Mouse (Mus musculus): ENCODE measurements around the gene Mfsd9.

Mfsd9 gene

GRCm38 (mm10) chr1:40790324-40791141 lies at the start of gene Mfsd9:
TSS of gene Mfsd9 (minus strand) at chr1:40790687.
- peak; percentile 96 for DNase-seq

DNA sequence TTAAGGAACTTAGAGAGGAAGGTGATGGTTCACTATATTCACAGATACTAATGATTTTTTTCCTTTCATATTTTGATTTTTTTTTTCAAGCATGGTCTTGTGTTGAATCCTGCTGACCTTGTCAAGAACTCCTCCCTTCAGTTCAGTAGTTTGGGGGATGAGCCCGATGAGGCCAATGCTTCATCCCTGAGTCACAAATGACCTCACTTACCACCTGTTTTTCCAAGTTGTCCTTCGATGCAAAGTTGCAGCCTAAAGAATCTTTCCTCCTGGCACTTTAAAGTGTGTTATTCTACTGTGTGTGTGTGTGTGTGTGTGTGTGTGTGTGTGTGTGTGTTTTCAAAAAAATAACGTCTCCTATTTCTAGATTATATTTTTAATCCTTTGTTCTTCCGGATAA lies 45.0 kb upstream of the Mfsd9 start:
- no peak for DNase-seq

DNA sequence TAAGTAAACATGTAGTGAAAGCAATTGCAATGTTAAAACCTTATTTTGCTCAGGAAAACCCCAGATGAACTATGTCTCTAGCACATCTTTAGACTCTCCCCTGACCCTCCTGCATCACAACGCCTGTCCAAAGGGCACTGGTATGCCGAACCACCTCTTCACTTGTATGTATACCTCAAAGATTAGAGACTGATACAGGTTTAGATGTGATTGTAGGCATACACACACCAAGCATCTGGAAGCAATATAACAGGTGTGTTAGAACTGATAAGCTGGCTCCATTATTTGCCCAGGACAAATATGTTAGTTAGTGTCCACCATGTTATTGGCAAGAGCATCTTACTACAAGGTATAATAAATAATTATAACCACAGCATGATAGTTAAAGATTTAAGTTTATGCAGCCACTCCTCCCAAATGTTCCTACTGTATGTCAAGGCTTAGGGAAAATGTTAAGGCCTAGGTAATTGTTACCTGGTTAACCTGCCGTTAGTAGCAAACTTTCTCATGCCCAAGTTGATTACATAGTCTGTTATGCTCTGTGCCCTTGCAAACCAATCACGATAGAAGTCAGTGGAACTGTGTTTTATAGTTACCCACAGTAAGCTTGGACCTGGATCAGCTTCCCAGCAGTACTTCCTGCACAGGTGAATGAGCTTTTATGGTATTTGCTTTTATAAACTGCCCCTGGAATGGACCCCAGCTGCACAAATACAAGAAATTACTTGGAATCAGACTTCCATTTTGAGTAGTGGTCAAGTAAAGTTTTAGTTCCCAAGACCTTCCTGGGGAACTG lies 40.4 kb upstream of the Mfsd9 start:
- no peak for DNase-seq

- DNase-seq, result no peak
Observed at GRCm38 (mm10) chr1:40829213-40829914, 38.9 kb upstream of the Mfsd9 start.

GRCm38 (mm10) chr1:40825826-40826225 lies 35.3 kb upstream of the Mfsd9 start:
- DNase-seq, result no peak

DNA sequence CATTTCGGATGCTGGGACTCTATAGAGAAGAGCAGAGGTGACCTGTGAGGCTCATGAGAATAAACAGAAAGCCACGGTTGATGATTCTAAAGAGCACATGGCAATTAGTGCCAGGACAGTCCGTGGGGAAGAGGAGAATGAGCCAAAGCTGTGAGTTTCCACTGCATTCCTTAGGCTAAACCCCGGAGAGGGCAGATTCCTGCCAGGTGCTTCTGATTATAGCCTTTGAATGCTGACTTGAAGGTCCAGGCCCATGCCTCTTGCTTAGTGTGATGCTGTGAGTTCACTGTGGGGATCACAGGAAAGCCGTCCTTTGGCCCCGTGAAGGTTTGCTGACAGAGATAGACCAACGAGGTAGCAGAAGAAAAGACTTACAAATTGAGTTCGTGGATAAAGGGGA lies 34.4 kb upstream of the Mfsd9 start:
- DNase-seq, result no peak

DNA sequence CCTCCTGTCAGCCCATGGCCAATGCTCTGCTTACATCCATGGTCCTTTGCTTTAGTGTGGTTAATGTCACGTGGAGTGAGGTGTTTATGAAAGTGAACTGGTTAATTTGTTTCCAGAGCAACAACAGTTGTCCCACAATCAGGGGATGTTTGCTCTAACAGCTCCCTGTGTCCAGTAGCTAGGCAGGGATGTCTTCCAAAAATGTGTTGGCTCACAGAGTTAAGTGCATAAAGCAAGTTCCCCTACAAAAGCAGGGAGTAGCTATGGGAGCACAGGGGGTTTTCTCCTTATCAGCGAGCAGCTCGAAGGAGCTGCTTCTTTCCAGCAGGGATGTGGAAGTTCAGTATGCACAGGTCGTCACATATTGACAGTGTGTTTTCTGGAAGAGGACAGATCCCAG lies 34.0 kb upstream of the Mfsd9 start:
- DNase-seq, result no peak

DNA sequence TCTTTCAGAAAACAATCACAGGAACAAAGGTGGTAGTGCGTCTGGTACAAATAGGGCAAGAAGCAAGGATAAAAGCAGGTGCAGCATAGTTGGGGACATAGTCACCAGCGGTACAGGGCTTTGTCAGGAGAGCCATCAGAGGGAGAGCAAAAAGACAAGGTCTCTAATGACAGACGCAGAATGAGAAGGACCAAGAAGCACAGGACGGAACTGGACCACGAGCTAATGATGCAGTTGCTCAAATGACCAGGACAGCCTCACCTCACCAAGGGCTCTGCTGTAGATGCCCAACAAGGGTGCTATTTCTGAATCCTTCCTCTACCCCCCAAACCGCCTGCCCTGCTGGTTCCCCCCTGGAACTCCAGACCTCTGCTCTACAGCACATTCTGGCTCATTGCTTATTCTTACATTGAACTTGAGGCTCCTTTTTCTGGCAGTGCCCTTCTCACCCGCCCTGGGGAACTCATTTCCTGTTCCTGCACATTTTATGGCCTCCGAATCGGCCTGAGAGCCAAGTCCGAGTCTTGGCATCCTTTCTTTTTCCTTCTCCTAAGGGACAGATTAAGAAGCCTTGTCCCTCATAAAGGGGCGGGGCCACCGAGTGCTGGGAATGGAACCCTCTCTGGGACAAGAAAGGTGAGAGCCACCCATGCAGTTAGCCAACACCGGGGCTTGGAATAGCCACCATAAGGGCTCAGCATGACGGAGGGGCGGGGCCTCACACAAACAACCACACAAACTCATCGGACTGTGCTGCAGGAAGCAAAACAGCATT lies 24.8 kb upstream of the Mfsd9 start:
- DNase-seq, result peak; percentile 38 to 49

DNA sequence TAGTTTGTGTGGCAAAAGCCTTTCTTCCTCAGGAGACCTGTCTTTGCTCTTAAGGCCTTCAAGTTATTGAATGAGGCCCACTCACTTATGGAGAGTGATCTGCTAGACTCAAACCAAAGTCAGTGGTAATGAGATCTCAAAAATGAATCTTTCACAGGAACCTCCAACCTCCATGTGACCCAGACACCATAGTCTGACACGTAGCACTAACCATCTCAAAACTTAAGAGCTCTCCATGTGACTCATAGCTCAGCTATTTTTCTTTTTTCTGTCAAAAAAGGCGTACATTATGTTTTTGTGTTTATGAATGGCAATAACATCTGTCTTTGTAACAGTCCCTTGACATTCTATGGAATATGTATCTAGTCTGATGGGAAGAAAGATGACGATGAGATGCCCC lies 18.2 kb upstream of the Mfsd9 start:
- DNase-seq, result no peak

DNA sequence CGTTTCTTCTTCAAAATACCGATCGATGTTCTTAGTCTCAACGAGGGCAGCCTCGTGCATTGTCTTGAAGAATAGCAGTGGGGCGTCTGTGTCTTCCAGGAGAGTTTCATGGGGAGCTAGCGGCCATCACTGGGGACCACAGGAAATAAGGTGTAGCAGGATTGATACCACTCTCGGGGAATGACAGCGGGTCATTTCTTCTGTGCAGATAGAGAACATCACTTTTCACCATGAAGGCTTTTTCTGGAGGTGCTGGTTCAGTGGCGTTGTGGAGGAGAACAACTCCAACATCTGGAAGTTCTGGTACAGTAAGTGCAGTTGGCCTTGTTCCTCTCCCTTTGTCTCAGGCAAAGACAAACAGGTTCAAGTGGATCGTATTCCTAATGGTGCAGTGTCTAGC lies 15.4 kb upstream of the Mfsd9 start:
- no peak for DNase-seq

DNA sequence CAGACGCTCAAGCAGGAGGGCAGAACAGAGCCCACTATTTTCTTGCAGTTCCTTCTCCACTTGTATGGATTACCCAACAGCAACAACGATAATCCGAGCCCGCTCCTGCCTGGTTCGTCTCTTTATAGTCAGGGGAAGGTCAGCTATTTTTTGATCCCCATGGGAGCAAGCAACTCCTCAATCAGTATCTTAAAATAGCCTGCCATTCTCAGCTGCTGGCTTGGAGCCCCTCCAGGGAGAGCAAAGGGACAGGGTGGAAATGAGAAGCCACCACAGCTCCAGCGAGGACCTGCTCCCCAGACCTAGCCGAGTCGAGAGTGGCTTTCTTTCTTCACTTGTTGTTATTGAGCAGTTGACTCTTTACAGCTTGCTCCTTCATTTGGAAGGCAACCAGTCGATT lies 14.9 kb upstream of the Mfsd9 start, which contains the start of gene Tmem182:
Tmem182 (plus strand) TSS at position 251 of the 400 bp plus-strand sequence.
- peak in 1 of 2 experiments; percentile 17 for DNase-seq

DNA sequence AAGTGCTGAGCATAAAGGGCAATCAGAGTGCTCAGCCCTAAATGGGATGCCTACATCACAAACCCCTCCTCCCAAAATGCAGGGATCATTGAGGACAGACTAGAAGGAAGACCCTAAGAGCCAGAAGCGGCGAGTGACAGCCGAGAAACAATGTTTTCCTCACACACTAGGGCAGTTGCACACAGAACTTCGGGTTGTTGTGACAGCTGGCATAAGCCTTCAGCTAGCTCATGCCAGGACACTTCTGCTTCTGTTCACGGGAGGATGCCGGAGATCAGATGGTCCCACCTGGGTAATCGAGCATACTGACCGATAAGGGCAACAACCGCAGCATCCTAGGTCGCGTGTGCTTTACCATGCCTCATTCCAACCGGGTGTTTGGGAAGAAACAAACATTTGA lies 13.6 kb upstream of the Mfsd9 start:
- DNase-seq, result no peak

GRCm38 (mm10) chr1:40802759-40803158 lies 12.3 kb upstream of the Mfsd9 start:
- peak; percentile 71 to 72 for DNase-seq

- DNase-seq, result no peak
Observed at GRCm38 (mm10) chr1:40800908-40801307, 10.4 kb upstream of the Mfsd9 start.

GRCm38 (mm10) chr1:40799121-40799520 lies 8.6 kb upstream of the Mfsd9 start:
- no peak for DNase-seq

DNA sequence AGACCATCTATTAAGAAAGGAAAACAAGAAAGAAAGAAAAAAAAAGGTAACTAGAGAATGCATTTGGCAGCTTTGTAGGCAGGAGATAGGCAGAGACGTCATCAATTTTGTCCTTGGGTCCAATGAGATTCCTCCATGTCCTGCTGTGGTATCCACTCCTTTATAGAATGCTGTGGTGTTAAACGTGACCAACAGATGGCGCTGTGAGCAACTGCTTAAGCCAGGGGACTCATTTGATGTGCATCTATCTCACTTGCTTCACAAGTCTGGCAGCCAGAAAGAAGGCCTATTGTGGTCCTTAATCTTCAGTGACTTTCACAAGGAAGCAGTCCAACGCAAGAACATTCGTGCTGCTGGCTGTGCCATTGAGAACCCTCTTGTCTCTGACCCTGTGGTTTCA lies 6.9 kb upstream of the Mfsd9 start:
- peak; percentile 76 to 81 for DNase-seq

DNA sequence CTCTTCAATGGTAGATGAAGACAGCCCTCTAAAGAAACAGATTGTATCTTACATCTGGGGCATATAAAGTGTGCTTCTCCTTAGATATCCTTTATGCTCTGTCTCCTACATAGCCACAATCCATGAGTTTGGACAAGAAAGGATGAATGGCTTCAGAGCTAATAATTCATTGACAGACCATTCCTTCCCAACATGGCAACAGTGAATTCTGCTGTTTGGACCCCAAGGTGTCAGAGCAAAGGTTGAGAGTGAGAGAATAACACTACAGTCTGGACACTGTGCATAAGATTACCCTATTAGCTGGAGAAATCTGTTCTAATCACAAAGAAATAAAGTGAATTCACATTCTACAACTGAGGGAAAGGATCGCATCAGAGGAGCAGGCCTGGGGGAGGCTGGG lies 5.0 kb upstream of the Mfsd9 start:
- no peak for DNase-seq

DNA sequence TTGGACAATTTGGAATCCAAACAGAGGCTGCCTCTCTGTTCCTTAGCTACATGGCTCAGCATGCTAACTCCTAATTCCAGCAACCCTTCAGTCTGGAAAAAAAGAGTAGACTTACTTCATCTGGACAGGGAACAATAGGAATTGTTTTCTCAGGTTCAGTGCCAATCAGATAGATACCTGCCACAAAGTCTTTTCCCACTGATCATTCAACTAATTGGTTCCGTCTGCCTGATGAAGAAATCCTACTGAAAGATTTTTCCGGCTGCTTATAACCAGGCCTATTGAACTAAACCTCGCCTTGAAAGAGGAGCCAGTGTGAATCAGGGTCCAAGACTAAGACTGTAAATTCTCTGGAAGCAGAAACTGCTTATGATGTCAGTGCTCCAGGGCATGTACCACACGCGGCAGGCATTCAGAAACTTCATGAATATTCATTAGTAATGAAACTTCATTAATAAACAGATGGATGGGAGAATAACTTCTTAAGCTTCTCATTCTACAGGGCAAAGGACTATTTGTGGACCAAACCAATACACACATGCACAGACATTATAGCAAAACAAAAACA lies 737 bp downstream of the Mfsd9 start:
- no peak for DNase-seq

DNA sequence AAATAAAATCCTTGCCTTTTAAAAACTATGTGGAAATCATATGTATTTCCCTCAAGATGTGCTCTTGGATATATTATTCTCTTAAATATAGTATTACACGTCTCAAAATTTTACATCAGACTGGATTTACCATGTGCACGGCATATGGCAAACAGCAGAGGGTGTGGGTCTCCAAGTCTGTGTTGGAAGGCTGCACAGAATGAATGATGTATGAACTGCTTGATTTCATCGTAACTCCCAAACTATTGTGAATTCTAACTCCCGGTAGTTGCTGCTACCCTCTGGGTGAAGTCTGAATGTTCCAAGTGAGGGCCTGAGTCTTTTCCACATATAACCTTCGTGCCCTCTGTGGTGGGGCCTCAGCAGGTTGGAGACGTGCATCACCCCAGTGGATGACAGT lies 1.5 kb downstream of the Mfsd9 start:
- no peak for DNase-seq

- DNase-seq, result peak in 1 of 2 experiments; percentile 19
Observed at GRCm38 (mm10) chr1:40785876-40786445, 4.5 kb downstream of the Mfsd9 start.

DNA sequence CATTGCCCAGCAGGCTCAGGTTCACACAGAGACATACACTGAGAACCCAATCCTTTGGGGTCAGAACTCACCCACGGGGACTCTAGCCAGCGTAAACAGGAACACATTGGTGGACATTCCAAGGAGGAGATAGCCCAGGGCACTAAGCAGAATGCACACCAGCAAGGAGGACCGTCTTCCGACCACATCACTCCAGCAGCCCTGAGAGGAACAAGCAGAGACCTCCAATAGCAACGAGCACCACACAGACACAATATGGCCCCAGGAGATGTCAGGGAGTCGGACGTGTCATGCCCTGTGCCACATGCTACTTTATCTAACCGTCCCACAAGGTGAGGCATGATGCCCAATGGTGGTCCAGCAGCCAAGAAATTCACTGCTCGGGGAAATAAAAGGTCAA lies 6.2 kb downstream of the Mfsd9 start:
- no peak for DNase-seq

GRCm38 (mm10) chr1:40783450-40783849 lies 7.0 kb downstream of the Mfsd9 start:
- DNase-seq, result no peak

Data from kidney, postnatal 4 days (tissue).